Mouse (Mus musculus) forebrain, embryonic 13.5 days (tissue): ENCODE data around the gene Mindy2. TPM values are rescaled to one million over a fixed set of nuclear protein-coding genes. Genes with fewer than 3 reads are reported as not detected.

Source experiments
- ATAC-seq: fragments of 200-750 bp; cut with Nextera tagmentation; 2 replicates; pipeline ENCODE4 v1.8.0; 2017
- H3K27ac ChIP-seq: fragments of 300-500 bp; sonication (generic); 2 replicates; pipeline ENCODE4 v1.5.1; 2015; ENCODE audit warnings: inconsistent platforms, mild to moderate bottlenecking, moderate library complexity
- H3K27me3 ChIP-seq: fragments of 300-500 bp; sonication (generic); 2 replicates; pipeline ENCODE4 v1.6.1; 2015; ENCODE audit warnings: mild to moderate bottlenecking, inconsistent platforms
- H3K36me3 ChIP-seq: fragments of 300-500 bp; sonication (generic); 2 replicates; pipeline ENCODE4 v1.6.1; 2015; ENCODE audit warnings: mild to moderate bottlenecking, inconsistent platforms; ENCODE audit not compliant: poor library complexity, severe bottlenecking
- H3K4me1 ChIP-seq: fragments of 300-500 bp; sonication (generic); 2 replicates; pipeline ENCODE4 v1.6.1; 2015; ENCODE audit warnings: inconsistent platforms
- H3K4me2 ChIP-seq: fragments of 300-500 bp; sonication (generic); 2 replicates; pipeline ENCODE4 v1.6.1; 2015; ENCODE audit warnings: inconsistent platforms, mild to moderate bottlenecking, moderate library complexity
- H3K4me3 ChIP-seq: fragments of 300-500 bp; sonication (generic); 2 replicates; pipeline ENCODE4 v1.5.1; 2015; ENCODE audit warnings: mild to moderate bottlenecking, inconsistent platforms
- H3K9ac ChIP-seq: fragments of 300-500 bp; sonication (generic); 2 replicates; pipeline ENCODE4 v1.6.1; 2015; ENCODE audit warnings: mild to moderate bottlenecking, inconsistent platforms
- H3K9me3 ChIP-seq: fragments of 300-500 bp; sonication (generic); replicated peaks from 2 replicates; pipeline ENCODE4 v1.6.1; 2016; ENCODE audit warnings: inconsistent platforms
- WGBS: fragments of 180-500 bp; shearing (Covaris S2); methylation state at CpG from one replicate; pipeline ENCODE4 v1.1.7; 2015; 5-methylcytosine and 5-hydroxymethylcytosine counted together
- polyA plus RNA-seq: library from polyadenylated mRNA; unstranded; fragments of >200 nt; fragmentation: Nextera tagmentation; extraction: Ambion mirVana; gene quantifications from 2 replicates; pipeline ENCODE4 v1.2.1, GENCODE M21; 2015

Gene Mindy2
- polyA plus RNA-seq, 1 experiment from 2014 or later: 10.2 TPM

- no peaks in the 10 kb centered on the region for H3K36me3 ChIP-seq
- H3K4me3 ChIP-seq: no peak overlapping the region
- no peaks in the 10 kb centered on the region for H3K9me3 ChIP-seq
- H3K27me3 ChIP-seq: no peaks in the 10 kb centered on the region
- no peak overlapping the region for H3K4me2 ChIP-seq
- 75% methylated on average over 16 of the region's 16 CpGs for WGBS
- no peak overlapping the region for H3K27ac ChIP-seq
- no peak overlapping the region for H3K9ac ChIP-seq
- no peak for ATAC-seq
- no peaks in the 10 kb centered on the region for H3K4me1 ChIP-seq
These were observed 8.6 kb upstream of the Mindy2 start for GRCm38 (mm10) chr9:70665372-70666145.

- Histone ChIP-seq H3K4me3 (no peak overlapping the region), H3K9ac (no peak overlapping the region), H3K27me3 (no peaks in the 10 kb centered on the region), H3K4me2 (no peak overlapping the region), H3K9me3 (no peaks in the 10 kb centered on the region), H3K27ac (no peak overlapping the region), H3K36me3 (no peaks in the 10 kb centered on the region), H3K4me1 (no peaks in the 10 kb centered on the region)
- ATAC-seq: no peak
- WGBS: 78% methylated on average over 4 of the region's 4 CpGs
These were observed 7.9 kb upstream of the Mindy2 start for GRCm38 (mm10) chr9:70664847-70665246.

GRCm38 (mm10) chr9:70658266-70658665 is 1.3 kb upstream of the Mindy2 start:
- WGBS: 68% methylated on average over 2 of the region's 2 CpGs
- no peaks in the 10 kb centered on the region for H3K27me3 ChIP-seq

GRCm38 (mm10) chr9:70656130-70657007 is 605 bp downstream of the Mindy2 start, which contains the start of gene Gm10642:
Gm10642 (plus strand) TSS chr9:70656251.
- Histone ChIP-seq H3K4me2 (peak within 1 kb of the TSS; percentile 78), H3K9ac (peak within 1 kb of the TSS; percentile 91), H3K27ac (peak within 1 kb of the TSS; percentile 95), H3K27me3 (no peaks in the 10 kb centered on the region), H3K36me3 (no peaks in the 10 kb centered on the region), H3K4me1 (peaks cover 23% of the 10 kb centered on the region), H3K4me3 (peak within 1 kb of the TSS; percentile 91), H3K9me3 (no peaks in the 10 kb centered on the region)
- WGBS: under 1% methylated on average over 56 of the region's 72 CpGs
- ATAC-seq: peak; percentile 66

More at GRCm38 (mm10) chr9:70658266-70658665, 1.3 kb upstream of the Mindy2 start:
- peaks cover 23% of the 10 kb centered on the region for H3K4me1 ChIP-seq
- no peak overlapping the region for H3K4me2 ChIP-seq
- no peak for ATAC-seq
- no peaks in the 10 kb centered on the region for H3K9me3 ChIP-seq
- H3K27ac ChIP-seq: no peak overlapping the region
- H3K9ac ChIP-seq: no peak overlapping the region
- no peaks in the 10 kb centered on the region for H3K36me3 ChIP-seq
- no peak overlapping the region for H3K4me3 ChIP-seq

GRCm38 (mm10) chr9:70655764-70656129 is 1.2 kb downstream of the Mindy2 start:
- no peaks in the 10 kb centered on the region for H3K36me3 ChIP-seq
- H3K4me3 ChIP-seq: peak overlapping the region; percentile 91
- no peaks in the 10 kb centered on the region for H3K9me3 ChIP-seq
- peak overlapping the region; percentile 78 for H3K4me2 ChIP-seq
- H3K4me1 ChIP-seq: peaks cover 23% of the 10 kb centered on the region
- WGBS: 36% methylated on average over 2 of the region's 2 CpGs
- peak; percentile 1; the same call in 1 of the 2 replicates for ATAC-seq
- H3K27ac ChIP-seq: no peak overlapping the region
- no peaks in the 10 kb centered on the region for H3K27me3 ChIP-seq
- H3K9ac ChIP-seq: peak overlapping the region; percentile 91; the same call in 1 of the 2 replicates

- H3K4me1 ChIP-seq: peaks cover 23% of the 10 kb centered on the region
- H3K9ac ChIP-seq: no peak overlapping the region
- no peak for ATAC-seq
- H3K4me2 ChIP-seq: peak overlapping the region; percentile 40
- H3K4me3 ChIP-seq: peak overlapping the region; percentile 12; the same call in 1 of the 2 replicates
- WGBS: 66% methylated on average over 4 of the region's 4 CpGs
- H3K27me3 ChIP-seq: no peaks in the 10 kb centered on the region
- H3K36me3 ChIP-seq: no peaks in the 10 kb centered on the region
- no peak overlapping the region for H3K27ac ChIP-seq
- H3K9me3 ChIP-seq: no peaks in the 10 kb centered on the region
These were observed 2.5 kb downstream of the Mindy2 start for GRCm38 (mm10) chr9:70654496-70654895.

- Histone ChIP-seq H3K4me3 (peak overlapping the region; percentile 12; the same call in 1 of the 2 replicates), H3K36me3 (no peaks in the 10 kb centered on the region), H3K4me2 (peak overlapping the region; percentile 40), H3K9me3 (no peaks in the 10 kb centered on the region), H3K9ac (no peak overlapping the region), H3K27me3 (no peaks in the 10 kb centered on the region), H3K4me1 (peaks cover 23% of the 10 kb centered on the region), H3K27ac (no peak overlapping the region)
- ATAC-seq: no peak
- 87% methylated on average over 2 of the region's 2 CpGs for WGBS
These were observed 3.1 kb downstream of the Mindy2 start for GRCm38 (mm10) chr9:70653875-70654274.

- H3K9ac ChIP-seq: no peak overlapping the region
- H3K36me3 ChIP-seq: no peaks in the 10 kb centered on the region
- H3K9me3 ChIP-seq: no peaks in the 10 kb centered on the region
- H3K4me2 ChIP-seq: no peak overlapping the region
- WGBS: 75% methylated on average over 2 of the region's 2 CpGs
- H3K4me1 ChIP-seq: peaks cover 19% of the 10 kb centered on the region
- H3K27ac ChIP-seq: no peak overlapping the region
- no peak for ATAC-seq
- no peak overlapping the region for H3K4me3 ChIP-seq
- no peaks in the 10 kb centered on the region for H3K27me3 ChIP-seq
These were observed 4.8 kb downstream of the Mindy2 start for GRCm38 (mm10) chr9:70652221-70652620.

- peaks cover 19% of the 10 kb centered on the region for H3K4me1 ChIP-seq
- H3K9ac ChIP-seq: no peak overlapping the region
- H3K27me3 ChIP-seq: no peaks in the 10 kb centered on the region
- H3K9me3 ChIP-seq: no peaks in the 10 kb centered on the region
- ATAC-seq: no peak
- H3K36me3 ChIP-seq: no peaks in the 10 kb centered on the region
- 97% methylated on average over 1 of the region's 1 CpGs for WGBS
- H3K27ac ChIP-seq: no peak overlapping the region
- no peak overlapping the region for H3K4me3 ChIP-seq
- no peak overlapping the region for H3K4me2 ChIP-seq
These were observed 6.0 kb downstream of the Mindy2 start for GRCm38 (mm10) chr9:70650994-70651393.

GRCm38 (mm10) chr9:70650260-70650659 is 6.7 kb downstream of the Mindy2 start:
- no peaks in the 10 kb centered on the region for H3K9me3 ChIP-seq
- WGBS: 87% methylated on average over 2 of the region's 2 CpGs

GRCm38 (mm10) chr9:70636748-70637147 is 20.2 kb downstream of the Mindy2 start:
- H3K9ac ChIP-seq: no peak overlapping the region
- no peak overlapping the region for H3K27ac ChIP-seq
- H3K4me1 ChIP-seq: no peaks in the 10 kb centered on the region
- H3K9me3 ChIP-seq: no peaks in the 10 kb centered on the region
- H3K36me3 ChIP-seq: no peaks in the 10 kb centered on the region
- no peaks in the 10 kb centered on the region for H3K27me3 ChIP-seq
- 90% methylated on average over 2 of the region's 2 CpGs for WGBS
- no peak overlapping the region for H3K4me3 ChIP-seq
- no peak overlapping the region for H3K4me2 ChIP-seq
- ATAC-seq: no peak

More at GRCm38 (mm10) chr9:70650260-70650659, 6.7 kb downstream of the Mindy2 start:
- Histone ChIP-seq H3K27me3 (no peaks in the 10 kb centered on the region), H3K36me3 (no peaks in the 10 kb centered on the region), H3K4me2 (no peak overlapping the region), H3K4me1 (peaks cover 14% of the 10 kb centered on the region), H3K4me3 (no peak overlapping the region), H3K27ac (no peak overlapping the region), H3K9ac (no peak overlapping the region)
- ATAC-seq: no peak

GRCm38 (mm10) chr9:70631665-70632064 is 25.3 kb downstream of the Mindy2 start:
- Histone ChIP-seq H3K4me1 (no peaks in the 10 kb centered on the region), H3K4me3 (no peak overlapping the region), H3K4me2 (no peak overlapping the region), H3K9ac (no peak overlapping the region), H3K9me3 (no peaks in the 10 kb centered on the region), H3K27ac (no peak overlapping the region), H3K27me3 (no peaks in the 10 kb centered on the region), H3K36me3 (no peaks in the 10 kb centered on the region)
- 30% methylated on average over 5 of the region's 5 CpGs for WGBS
- ATAC-seq: no peak
